Mouse (Mus musculus): ENCODE data around the gene Npb. TPM values are rescaled to one million over a fixed set of nuclear protein-coding genes. Genes with fewer than 3 reads are reported as not detected.
A peak's percentile ranks its signal among the peaks of the same experiment; 100 is the strongest.

The Npb gene
- polyA plus RNA-seq, 1 experiment from 2014 or later = 14.9 TPM

- Histone ChIP-seq H3K9ac (peak overlapping the region; percentile 97; the same call in 1 of the 2 replicates), H3K27ac (replicated peaks) (peak overlapping the region; percentile 91; the same call in 1 of the 2 replicates), H3K4me3 (peak overlapping the region; percentile 93), H3K4me2 (peak overlapping the region; percentile 76), H3K4me1 (peaks cover 52% of the 10 kb centered on the region), H3K27me3 (replicated peaks) (no peaks in the 10 kb centered on the region), H3K9me3 (no peaks in the 10 kb centered on the region), H3K36me3 (peaks cover 30% of the 10 kb centered on the region)
- 93% methylated on average over 23 of the region's 23 CpGs for WGBS
- ATAC-seq (ENCODE audit: extremely low read depth, insufficient number of reproducible peaks, low FRiP score, low TSS enrichment) = no peak
Measured at GRCm38 (mm10) chr11:120628601-120629340, 20.5 kb downstream of the Npb start.

- Histone ChIP-seq H3K9ac (peak overlapping the region; percentile 97), H3K4me1 (peaks cover 52% of the 10 kb centered on the region), H3K9me3 (no peaks in the 10 kb centered on the region), H3K27ac (replicated peaks) (peak overlapping the region; percentile 91), H3K4me3 (peak overlapping the region; percentile 93), H3K27me3 (replicated peaks) (no peaks in the 10 kb centered on the region), H3K4me2 (peak overlapping the region; percentile 76), H3K36me3 (peaks cover 30% of the 10 kb centered on the region)
- ATAC-seq (ENCODE audit: extremely low read depth, insufficient number of reproducible peaks, low FRiP score, low TSS enrichment) = no peak
- whole genome bisulfite sequencing = 78% methylated on average over 23 of the region's 23 CpGs
Measured at GRCm38 (mm10) chr11:120629341-120629730, 21.1 kb downstream of the Npb start.

GRCm38 (mm10) chr11:120629911-120630310, 21.6 kb downstream of the Npb start:
- H3K27me3 ChIP-seq (replicated peaks) = no peaks in the 10 kb centered on the region
- peak overlapping the region; percentile 93 for H3K4me3 ChIP-seq
- H3K36me3 ChIP-seq = peaks cover 30% of the 10 kb centered on the region
- no peaks in the 10 kb centered on the region for H3K9me3 ChIP-seq
- H3K4me2 ChIP-seq = peak overlapping the region; percentile 76
- H3K27ac ChIP-seq (replicated peaks) = peak overlapping the region; percentile 91
- peak; percentile 16; the same call in 1 of the 2 replicates for ATAC-seq (ENCODE audit: extremely low read depth, insufficient number of reproducible peaks, low FRiP score, low TSS enrichment)
- 14% methylated on average over 7 of the region's 7 CpGs for WGBS
- H3K4me1 ChIP-seq = peaks cover 53% of the 10 kb centered on the region
- peak overlapping the region; percentile 97 for H3K9ac ChIP-seq

GRCm38 (mm10) chr11:120630401-120630871, 22.2 kb downstream of the Npb start:
- peak overlapping the region; percentile 93 for H3K4me3 ChIP-seq
- H3K27me3 ChIP-seq (replicated peaks) = no peaks in the 10 kb centered on the region
- H3K9me3 ChIP-seq = no peaks in the 10 kb centered on the region
- 39% methylated on average over 5 of the region's 5 CpGs for WGBS
- H3K4me1 ChIP-seq = peaks cover 48% of the 10 kb centered on the region
- peaks cover 30% of the 10 kb centered on the region for H3K36me3 ChIP-seq
- H3K4me2 ChIP-seq = peak overlapping the region; percentile 76
- no peak for ATAC-seq (ENCODE audit: extremely low read depth, insufficient number of reproducible peaks, low FRiP score, low TSS enrichment)
- peak overlapping the region; percentile 91 for H3K27ac ChIP-seq (replicated peaks)
- peak overlapping the region; percentile 97 for H3K9ac ChIP-seq

- peaks cover 44% of the 10 kb centered on the region for H3K4me1 ChIP-seq
- 30% methylated on average over 7 of the region's 7 CpGs for WGBS
- H3K9ac ChIP-seq = peak overlapping the region; percentile 97
- peak overlapping the region; percentile 91 for H3K27ac ChIP-seq (replicated peaks)
- H3K4me3 ChIP-seq = peak overlapping the region; percentile 93
- peak overlapping the region; percentile 76 for H3K4me2 ChIP-seq
- H3K36me3 ChIP-seq = peaks cover 30% of the 10 kb centered on the region
- ATAC-seq (ENCODE audit: extremely low read depth, insufficient number of reproducible peaks, low FRiP score, low TSS enrichment) = no peak
- no peaks in the 10 kb centered on the region for H3K9me3 ChIP-seq
- no peaks in the 10 kb centered on the region for H3K27me3 ChIP-seq (replicated peaks)
Measured at GRCm38 (mm10) chr11:120630881-120631725, 22.8 kb downstream of the Npb start.

- Histone ChIP-seq H3K27me3 (replicated peaks) (no peaks in the 10 kb centered on the region), H3K4me3 (peak overlapping the region; percentile 93), H3K36me3 (peaks cover 26% of the 10 kb centered on the region), H3K4me2 (peak overlapping the region; percentile 76), H3K9me3 (no peaks in the 10 kb centered on the region), H3K9ac (peak overlapping the region; percentile 97), H3K27ac (replicated peaks) (peak overlapping the region; percentile 91), H3K4me1 (peaks cover 44% of the 10 kb centered on the region)
- 54% methylated on average over 4 of the region's 4 CpGs for WGBS
- no peak for ATAC-seq (ENCODE audit: extremely low read depth, insufficient number of reproducible peaks, low FRiP score, low TSS enrichment)
Measured at GRCm38 (mm10) chr11:120631726-120632448, 23.6 kb downstream of the Npb start.

- Histone ChIP-seq H3K36me3 (peaks cover 16% of the 10 kb centered on the region), H3K27me3 (replicated peaks) (no peaks in the 10 kb centered on the region), H3K9ac (peak overlapping the region; percentile 97), H3K4me3 (peak overlapping the region; percentile 93), H3K4me2 (peak overlapping the region; percentile 76), H3K27ac (replicated peaks) (peak overlapping the region; percentile 91), H3K4me1 (peaks cover 44% of the 10 kb centered on the region), H3K9me3 (no peaks in the 10 kb centered on the region)
- WGBS = under 1% methylated on average over 91 of the region's 116 CpGs
- peak; percentile 67 for ATAC-seq (ENCODE audit: extremely low read depth, insufficient number of reproducible peaks, low FRiP score, low TSS enrichment)
Measured at GRCm38 (mm10) chr11:120632559-120633519, 24.6 kb downstream of the Npb start.

GRCm38 (mm10) chr11:120633520-120634343, 25.5 kb downstream of the Npb start, which contains the start of gene Mafg:
TSS of gene Mafg (minus strand) at chr11:120633600.
- peak; percentile 82 for ATAC-seq (ENCODE audit: extremely low read depth, insufficient number of reproducible peaks, low FRiP score, low TSS enrichment)
- Histone ChIP-seq H3K9ac (peak within 1 kb of the TSS; percentile 97), H3K4me3 (peak within 1 kb of the TSS; percentile 93), H3K9me3 (no peaks in the 10 kb centered on the region), H3K4me1 (peaks cover 44% of the 10 kb centered on the region), H3K4me2 (peak within 1 kb of the TSS; percentile 76), H3K36me3 (peaks cover 10% of the 10 kb centered on the region), H3K27ac (replicated peaks) (peak within 1 kb of the TSS; percentile 91), H3K27me3 (replicated peaks) (no peaks in the 10 kb centered on the region)
- WGBS = 10% methylated on average over 58 of the region's 58 CpGs

GRCm38 (mm10) chr11:120634810-120635209, 26.5 kb downstream of the Npb start:
- H3K9ac ChIP-seq = no peak overlapping the region
- WGBS = 82% methylated on average over 5 of the region's 5 CpGs
- ATAC-seq (ENCODE audit: extremely low read depth, insufficient number of reproducible peaks, low FRiP score, low TSS enrichment) = no peak
- peak overlapping the region; percentile 93 for H3K4me3 ChIP-seq
- H3K27ac ChIP-seq (replicated peaks) = no peak overlapping the region
- H3K4me2 ChIP-seq = peak overlapping the region; percentile 76; the same call in 1 of the 2 replicates
- peaks cover 33% of the 10 kb centered on the region for H3K4me1 ChIP-seq
- H3K9me3 ChIP-seq = no peaks in the 10 kb centered on the region
- H3K36me3 ChIP-seq = no peaks in the 10 kb centered on the region
- H3K27me3 ChIP-seq (replicated peaks) = no peaks in the 10 kb centered on the region

Data from heart, embryonic 13.5 days (tissue).